Mouse (Mus musculus): ENCODE measurements around the gene Gm28038.

Gene Gm28038

GRCm38 (mm10) chr2:30345971-30346676, 65.3 kb downstream of the Gm28038 start:
- DNase-seq (ENCODE audit: low read depth, low spot score), result no peak

DNA sequence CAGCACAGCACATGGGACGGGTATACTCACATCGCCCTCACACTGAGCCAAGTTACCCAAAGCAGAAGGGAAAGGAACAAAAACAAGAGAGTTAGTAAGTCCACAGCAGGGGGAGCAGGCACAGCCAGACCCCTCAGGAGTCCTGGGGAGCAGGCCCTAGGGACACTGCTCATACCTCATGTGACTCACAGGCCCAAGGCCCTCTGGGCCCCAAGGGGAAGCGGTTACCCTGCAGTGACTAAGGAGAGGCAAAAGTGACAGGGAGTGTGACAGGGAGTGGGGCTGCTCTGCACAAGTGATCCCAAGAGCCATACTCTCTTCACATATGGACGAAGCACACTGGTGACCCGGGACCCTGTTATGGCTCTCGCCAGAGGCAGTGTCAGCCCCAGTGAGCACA, 68.4 kb downstream of the Gm28038 start:
- no peak for DNase-seq (ENCODE audit: low read depth, low spot score)

All from telencephalon, adult 2 months (tissue).